Mouse (Mus musculus): Measurements from ENCODE around the gene Mettl22. TPM values are rescaled to one million over a fixed set of nuclear protein-coding genes. Genes with fewer than 3 reads are reported as not detected.

Mettl22 gene
- polyA plus RNA-seq, 1 experiment from 2014 or later: 30.0 TPM

GRCm38 (mm10) chr16:8520525-8520924 lies 49.9 kb downstream of the Mettl22 start:
- no peaks in the 10 kb centered on the region for H3K27me3 ChIP-seq (ENCODE audit: control insufficient read depth, insufficient read depth, low read length)
- peaks cover 5% of the 10 kb centered on the region for H3K4me1 ChIP-seq (ENCODE audit: control insufficient read depth, insufficient read depth, low read length)
- no peak for DNase-seq (ENCODE audit: low spot score)
- no peak overlapping the region for H3K9ac ChIP-seq (ENCODE audit: low read length)
- H3K9me3 ChIP-seq (ENCODE audit: control insufficient read depth, low read length): no peaks in the 10 kb centered on the region
- 80% methylated on average over 5 of the region's 5 CpGs for WGBS
- no peaks in the 10 kb centered on the region for H3K36me3 ChIP-seq (ENCODE audit: control insufficient read depth, insufficient read depth, low read length)
- no peak for ATAC-seq (ENCODE audit: insufficient read depth, low FRiP score, low TSS enrichment)
- no peak overlapping the region for H3K4me2 ChIP-seq (ENCODE audit: low read depth)
- H3K4me3 ChIP-seq (ENCODE audit: low read depth, low read length): no peak overlapping the region
- H3K27ac ChIP-seq (ENCODE audit: low read depth, low read length): no peak overlapping the region

GRCm38 (mm10) chr16:8521322-8521721 lies 50.7 kb downstream of the Mettl22 start:
- Histone ChIP-seq H3K4me1 (ENCODE audit: control insufficient read depth, insufficient read depth, low read length) (peaks cover 5% of the 10 kb centered on the region), H3K9ac (ENCODE audit: low read length) (no peak overlapping the region), H3K36me3 (ENCODE audit: control insufficient read depth, insufficient read depth, low read length) (no peaks in the 10 kb centered on the region), H3K27ac (ENCODE audit: low read depth, low read length) (no peak overlapping the region), H3K9me3 (ENCODE audit: control insufficient read depth, low read length) (no peaks in the 10 kb centered on the region), H3K4me2 (ENCODE audit: low read depth) (no peak overlapping the region), H3K27me3 (ENCODE audit: control insufficient read depth, insufficient read depth, low read length) (no peaks in the 10 kb centered on the region), H3K4me3 (ENCODE audit: low read depth, low read length) (no peak overlapping the region)
- DNase-seq (ENCODE audit: low spot score): no peak
- no peak for ATAC-seq (ENCODE audit: insufficient read depth, low FRiP score, low TSS enrichment)
- 80% methylated on average over 4 of the region's 4 CpGs for WGBS

DNA sequence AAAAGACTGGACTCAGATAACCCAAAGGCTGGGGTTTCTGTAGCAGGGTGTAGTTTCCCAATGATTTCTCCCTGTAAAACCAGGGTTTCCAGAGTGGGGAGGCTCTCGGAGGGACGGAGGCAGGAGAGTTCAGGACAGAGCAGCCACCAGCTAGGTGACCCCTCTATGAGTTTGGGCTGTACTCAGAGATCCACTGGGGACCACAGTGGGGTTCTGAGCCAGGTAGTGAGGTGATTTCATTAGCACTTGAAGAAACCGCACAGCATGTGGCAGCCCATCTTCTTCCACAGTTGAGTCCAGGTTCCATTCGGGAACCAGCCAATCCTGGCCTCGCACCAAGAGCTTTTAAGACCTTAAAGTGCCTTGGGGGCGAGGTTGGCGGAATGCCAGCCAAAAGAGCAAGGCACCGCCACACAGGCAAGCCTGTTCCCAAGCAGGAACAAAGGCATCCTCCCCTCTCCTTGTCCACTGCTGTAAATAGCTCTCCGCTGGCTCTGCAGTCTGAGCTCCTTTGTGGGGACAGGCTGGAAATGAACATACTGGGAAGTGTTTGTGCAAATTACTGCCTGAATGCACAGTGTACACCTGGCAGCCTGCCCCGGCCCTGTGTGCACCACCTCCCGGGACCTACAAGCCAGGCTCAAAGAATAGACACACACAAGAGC lies 53.0 kb downstream of the Mettl22 start:
- Histone ChIP-seq H3K9ac (ENCODE audit: low read length) (peak overlapping the region; percentile 5; the same call in 1 of the 2 replicates), H3K27me3 (ENCODE audit: control insufficient read depth, insufficient read depth, low read length) (no peaks in the 10 kb centered on the region), H3K4me3 (ENCODE audit: low read depth, low read length) (no peak overlapping the region), H3K4me2 (ENCODE audit: low read depth) (no peak overlapping the region), H3K36me3 (ENCODE audit: control insufficient read depth, insufficient read depth, low read length) (no peaks in the 10 kb centered on the region), H3K9me3 (ENCODE audit: control insufficient read depth, low read length) (no peaks in the 10 kb centered on the region), H3K4me1 (ENCODE audit: control insufficient read depth, insufficient read depth, low read length) (peaks cover 5% of the 10 kb centered on the region), H3K27ac (ENCODE audit: low read depth, low read length) (0 out of 2 replicates have a peak overlapping the region, but pooled peaks have one; percentile 11)
- peak; percentile 70 for DNase-seq (ENCODE audit: low spot score)
- peak; percentile 87 for ATAC-seq (ENCODE audit: insufficient read depth, low FRiP score, low TSS enrichment)
- WGBS: 39% methylated on average over 11 of the region's 11 CpGs

GRCm38 (mm10) chr16:8524163-8524847 lies 53.7 kb downstream of the Mettl22 start:
- Histone ChIP-seq H3K4me2 (ENCODE audit: low read depth) (no peak overlapping the region), H3K4me3 (ENCODE audit: low read depth, low read length) (no peak overlapping the region), H3K9ac (ENCODE audit: low read length) (no peak overlapping the region; the same call in 1 of the 2 replicates), H3K36me3 (ENCODE audit: control insufficient read depth, insufficient read depth, low read length) (no peaks in the 10 kb centered on the region), H3K9me3 (ENCODE audit: control insufficient read depth, low read length) (no peaks in the 10 kb centered on the region), H3K4me1 (ENCODE audit: control insufficient read depth, insufficient read depth, low read length) (peaks cover 5% of the 10 kb centered on the region), H3K27ac (ENCODE audit: low read depth, low read length) (0 out of 2 replicates have a peak overlapping the region, but pooled peaks have one; percentile 11), H3K27me3 (ENCODE audit: control insufficient read depth, insufficient read depth, low read length) (no peaks in the 10 kb centered on the region)
- ATAC-seq (ENCODE audit: insufficient read depth, low FRiP score, low TSS enrichment) (0 out of 2 replicates have a peak, but pooled peaks have one; percentile 13), DNase-seq (ENCODE audit: low spot score) (no peak)
- WGBS: 66% methylated on average over 16 of the region's 16 CpGs

GRCm38 (mm10) chr16:8525293-8525692 lies 54.7 kb downstream of the Mettl22 start:
- 77% methylated on average over 3 of the region's 3 CpGs for WGBS
- Histone ChIP-seq H3K4me1 (ENCODE audit: control insufficient read depth, insufficient read depth, low read length) (peaks cover 5% of the 10 kb centered on the region), H3K9me3 (ENCODE audit: control insufficient read depth, low read length) (no peaks in the 10 kb centered on the region), H3K27me3 (ENCODE audit: control insufficient read depth, insufficient read depth, low read length) (no peaks in the 10 kb centered on the region), H3K4me3 (ENCODE audit: low read depth, low read length) (no peak overlapping the region), H3K27ac (ENCODE audit: low read depth, low read length) (no peak overlapping the region), H3K4me2 (ENCODE audit: low read depth) (no peak overlapping the region), H3K36me3 (ENCODE audit: control insufficient read depth, insufficient read depth, low read length) (no peaks in the 10 kb centered on the region), H3K9ac (ENCODE audit: low read length) (no peak overlapping the region)
- ATAC-seq (ENCODE audit: insufficient read depth, low FRiP score, low TSS enrichment): no peak
- no peak for DNase-seq (ENCODE audit: low spot score)

DNA sequence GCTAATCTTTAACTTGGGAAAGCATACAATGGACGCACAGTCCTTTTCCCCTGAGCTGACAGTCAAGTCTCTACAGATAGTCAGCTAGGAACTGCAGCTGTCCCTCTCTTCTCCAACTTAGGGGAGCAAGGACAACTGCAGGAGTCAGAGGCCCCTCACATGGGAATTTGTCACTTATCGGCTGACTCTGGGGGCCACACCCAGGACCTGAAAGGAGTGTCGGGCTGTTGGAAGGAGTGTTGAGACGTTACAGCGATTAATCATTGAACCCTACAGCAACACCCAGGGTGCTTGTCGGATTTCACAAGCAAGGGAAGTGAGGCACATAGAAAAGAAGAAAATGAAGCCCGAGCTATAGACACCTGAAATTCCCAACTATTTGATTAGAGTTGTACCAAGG lies 55.3 kb downstream of the Mettl22 start:
- no peaks in the 10 kb centered on the region for H3K27me3 ChIP-seq (ENCODE audit: control insufficient read depth, insufficient read depth, low read length)
- H3K27ac ChIP-seq (ENCODE audit: low read depth, low read length): no peak overlapping the region
- H3K4me1 ChIP-seq (ENCODE audit: control insufficient read depth, insufficient read depth, low read length): peaks cover 5% of the 10 kb centered on the region
- no peak overlapping the region for H3K9ac ChIP-seq (ENCODE audit: low read length)
- H3K4me3 ChIP-seq (ENCODE audit: low read depth, low read length): no peak overlapping the region
- DNase-seq (ENCODE audit: low spot score): no peak
- ATAC-seq (ENCODE audit: insufficient read depth, low FRiP score, low TSS enrichment): no peak
- no peak overlapping the region for H3K4me2 ChIP-seq (ENCODE audit: low read depth)
- H3K36me3 ChIP-seq (ENCODE audit: control insufficient read depth, insufficient read depth, low read length): no peaks in the 10 kb centered on the region
- WGBS: 70% methylated on average over 7 of the region's 7 CpGs
- H3K9me3 ChIP-seq (ENCODE audit: control insufficient read depth, low read length): no peaks in the 10 kb centered on the region

DNA sequence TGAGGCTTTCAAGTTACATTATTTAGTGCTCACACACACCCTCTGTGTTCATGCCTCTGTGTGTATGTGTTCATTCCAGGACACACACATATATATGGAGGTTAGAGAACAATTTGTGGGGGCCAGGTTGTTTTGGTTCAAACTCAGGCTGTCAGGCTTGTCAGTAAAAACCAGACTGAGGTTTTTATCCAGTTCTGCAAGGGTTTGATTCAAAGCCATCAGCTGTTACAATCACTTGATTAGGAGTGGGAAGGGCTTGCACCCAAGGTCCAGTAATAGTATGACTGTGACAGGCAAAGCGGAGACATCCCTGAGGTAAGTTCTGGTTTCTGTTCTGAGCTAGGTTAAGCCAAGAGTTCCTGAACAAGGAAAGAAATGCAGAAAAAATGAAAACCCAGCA lies 58.8 kb downstream of the Mettl22 start:
- H3K4me3 ChIP-seq (ENCODE audit: low read depth, low read length): no peak overlapping the region
- H3K9ac ChIP-seq (ENCODE audit: low read length): no peak overlapping the region
- H3K9me3 ChIP-seq (ENCODE audit: control insufficient read depth, low read length): no peaks in the 10 kb centered on the region
- no peak for ATAC-seq (ENCODE audit: insufficient read depth, low FRiP score, low TSS enrichment)
- H3K27ac ChIP-seq (ENCODE audit: low read depth, low read length): no peak overlapping the region
- DNase-seq (ENCODE audit: low spot score): no peak
- no peaks in the 10 kb centered on the region for H3K27me3 ChIP-seq (ENCODE audit: control insufficient read depth, insufficient read depth, low read length)
- WGBS: 96% methylated on average over 1 of the region's 1 CpGs
- no peaks in the 10 kb centered on the region for H3K36me3 ChIP-seq (ENCODE audit: control insufficient read depth, insufficient read depth, low read length)
- no peak overlapping the region for H3K4me2 ChIP-seq (ENCODE audit: low read depth)
- no peaks in the 10 kb centered on the region for H3K4me1 ChIP-seq (ENCODE audit: control insufficient read depth, insufficient read depth, low read length)

DNA sequence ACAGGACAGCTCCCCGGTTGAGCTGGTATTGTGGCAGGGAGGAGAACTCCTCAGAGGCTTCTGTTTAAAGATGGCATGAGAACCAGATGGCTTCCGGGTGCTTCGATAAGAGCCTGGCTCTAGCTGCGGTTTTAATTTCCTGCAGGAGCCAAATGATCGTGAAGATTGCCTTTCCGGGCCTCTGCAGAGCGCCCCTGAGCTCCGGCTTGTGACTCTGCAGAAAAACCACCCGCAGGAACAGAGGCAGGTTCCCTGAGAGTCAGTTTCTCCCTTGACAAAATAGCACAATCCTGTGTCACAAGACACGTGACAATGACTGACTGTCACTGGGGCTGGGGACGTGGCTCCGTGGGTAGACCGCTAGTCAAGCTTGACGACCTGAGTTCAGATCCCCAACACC lies 59.4 kb downstream of the Mettl22 start:
- Histone ChIP-seq H3K4me2 (ENCODE audit: low read depth) (no peak overlapping the region), H3K4me1 (ENCODE audit: control insufficient read depth, insufficient read depth, low read length) (no peaks in the 10 kb centered on the region), H3K9me3 (ENCODE audit: control insufficient read depth, low read length) (no peaks in the 10 kb centered on the region), H3K27ac (ENCODE audit: low read depth, low read length) (no peak overlapping the region), H3K4me3 (ENCODE audit: low read depth, low read length) (no peak overlapping the region), H3K27me3 (ENCODE audit: control insufficient read depth, insufficient read depth, low read length) (no peaks in the 10 kb centered on the region), H3K36me3 (ENCODE audit: control insufficient read depth, insufficient read depth, low read length) (no peaks in the 10 kb centered on the region), H3K9ac (ENCODE audit: low read length) (no peak overlapping the region)
- 83% methylated on average over 14 of the region's 14 CpGs for WGBS
- DNase-seq (ENCODE audit: low spot score) (no peak), ATAC-seq (ENCODE audit: insufficient read depth, low FRiP score, low TSS enrichment) (no peak)

- Histone ChIP-seq H3K9ac (ENCODE audit: low read length) (no peak overlapping the region), H3K4me1 (ENCODE audit: control insufficient read depth, insufficient read depth, low read length) (no peaks in the 10 kb centered on the region), H3K36me3 (ENCODE audit: control insufficient read depth, insufficient read depth, low read length) (no peaks in the 10 kb centered on the region), H3K4me2 (ENCODE audit: low read depth) (no peak overlapping the region), H3K9me3 (ENCODE audit: control insufficient read depth, low read length) (no peaks in the 10 kb centered on the region), H3K27ac (ENCODE audit: low read depth, low read length) (no peak overlapping the region), H3K27me3 (ENCODE audit: control insufficient read depth, insufficient read depth, low read length) (no peaks in the 10 kb centered on the region), H3K4me3 (ENCODE audit: low read depth, low read length) (no peak overlapping the region)
- ATAC-seq (ENCODE audit: insufficient read depth, low FRiP score, low TSS enrichment) (no peak), DNase-seq (ENCODE audit: low spot score) (no peak)
- WGBS: 91% methylated on average over 9 of the region's 9 CpGs
Observed at GRCm38 (mm10) chr16:8532461-8532860, 61.9 kb downstream of the Mettl22 start.

Data from neural tube, embryonic 11.5 days (tissue).